Mouse (Mus musculus): Measurements from ENCODE around the gene Rnf7. TPM values are rescaled to one million over a fixed set of nuclear protein-coding genes. Genes with fewer than 3 reads are reported as not detected.
"Not testable (repeated sequence)": the region's sequence is repeated elsewhere in the genome, so short reads cannot be mapped to it uniquely, and the experiment has no call there.

The Rnf7 gene
- 241 and 279 TPM in 2 replicates for polyA plus RNA-seq (2014; fragmentation: Nextera tagmentation; extraction: Ambion mirVana)

- peak within 1 kb of the TSS; percentile 73 for H3K9ac ChIP-seq (replicated peaks; ENCODE audit: low read depth, low read length)
- ATAC-seq (ENCODE audit: low read depth) = peak; percentile 98
- H3K4me2 ChIP-seq (ENCODE audit: low read depth, low read length) = peak within 1 kb of the TSS; percentile 53
- peak within 1 kb of the TSS; percentile 82 for H3K27ac ChIP-seq (ENCODE audit: low read depth, low read length)
- H3K4me3 ChIP-seq (ENCODE audit: low read depth, low read length) = peak within 1 kb of the TSS; percentile 50
- H3K27me3 ChIP-seq (ENCODE audit: control insufficient read depth, insufficient read depth, low read length) = no peaks in the 10 kb centered on the region
- H3K4me1 ChIP-seq (ENCODE audit: control insufficient read depth, insufficient read depth, low read length) = peaks cover 6% of the 10 kb centered on the region; the same call in 1 of the 2 replicates
- under 1% methylated on average over 71 of the region's 74 CpGs for WGBS
- H3K9me3 ChIP-seq (ENCODE audit: control insufficient read depth, low read length) = no peaks in the 10 kb centered on the region
- no peaks in the 10 kb centered on the region for H3K36me3 ChIP-seq (ENCODE audit: control insufficient read depth, insufficient read depth, low read length)
These were observed at the start of gene Rnf7 for GRCm38 (mm10) chr9:96478071-96478888. Gene Rnf7, minus strand, starts transcription at chr9:96478675.

GRCm38 (mm10) chr9:96526011-96526410 is 47.5 kb upstream of the Rnf7 start:
- Histone ChIP-seq H3K9me3 (ENCODE audit: control insufficient read depth, low read length) (no peaks in the 10 kb centered on the region), H3K4me3 (ENCODE audit: low read depth, low read length) (no peak overlapping the region), H3K27me3 (ENCODE audit: control insufficient read depth, insufficient read depth, low read length) (no peaks in the 10 kb centered on the region), H3K36me3 (ENCODE audit: control insufficient read depth, insufficient read depth, low read length) (no peaks in the 10 kb centered on the region), H3K4me2 (ENCODE audit: low read depth, low read length) (no peak overlapping the region), H3K9ac (replicated peaks; ENCODE audit: low read depth, low read length) (no peak overlapping the region), H3K27ac (ENCODE audit: low read depth, low read length) (no peak overlapping the region), H3K4me1 (ENCODE audit: control insufficient read depth, insufficient read depth, low read length) (peaks cover 8% of the 10 kb centered on the region; the same call in 1 of the 2 replicates)
- ATAC-seq (ENCODE audit: low read depth) = no peak
- WGBS = 88% methylated on average over 4 of the region's 4 CpGs

- no peak within 1 kb of the TSS for H3K4me3 ChIP-seq (ENCODE audit: low read depth, low read length)
- no peaks in the 10 kb centered on the region for H3K36me3 ChIP-seq (ENCODE audit: control insufficient read depth, insufficient read depth, low read length)
- no peaks in the 10 kb centered on the region for H3K27me3 ChIP-seq (ENCODE audit: control insufficient read depth, insufficient read depth, low read length)
- peaks cover 2% of the 10 kb centered on the region; the same call in 1 of the 2 replicates for H3K4me1 ChIP-seq (ENCODE audit: control insufficient read depth, insufficient read depth, low read length)
- no peaks in the 10 kb centered on the region for H3K9me3 ChIP-seq (ENCODE audit: control insufficient read depth, low read length)
- ATAC-seq (ENCODE audit: low read depth) = no peak
- no peak within 1 kb of the TSS for H3K4me2 ChIP-seq (ENCODE audit: low read depth, low read length)
- H3K9ac ChIP-seq (replicated peaks; ENCODE audit: low read depth, low read length) = no peak within 1 kb of the TSS
- 68% methylated on average over 12 of the region's 12 CpGs for WGBS
- no peak within 1 kb of the TSS for H3K27ac ChIP-seq (ENCODE audit: low read depth, low read length)
These were observed 46.6 kb upstream of the Rnf7 start, which contains the start of gene Gm28729 for GRCm38 (mm10) chr9:96524972-96525506. Gene Gm28729, minus strand, starts transcription at chr9:96525264.

DNA sequence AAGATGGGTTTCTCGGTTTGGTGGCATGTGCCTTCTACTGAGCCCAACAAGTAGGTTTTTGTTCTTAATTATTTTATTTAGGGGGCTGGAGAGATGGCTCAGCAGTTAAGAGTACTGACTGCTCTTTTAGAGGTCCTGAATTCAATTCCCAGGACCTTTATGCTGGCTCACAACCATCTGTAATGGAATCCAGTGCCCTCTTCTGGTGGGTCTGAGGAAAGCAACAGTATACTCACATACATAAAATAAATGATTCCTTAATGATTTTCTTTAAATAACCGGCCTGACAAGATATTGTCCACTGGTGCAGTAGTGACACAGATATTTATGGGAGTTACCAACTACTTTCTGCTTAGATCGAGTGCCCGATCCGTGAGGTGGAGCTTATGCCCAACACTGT is 44.7 kb upstream of the Rnf7 start:
- Histone ChIP-seq H3K4me1 (ENCODE audit: control insufficient read depth, insufficient read depth, low read length) (no peaks in the 10 kb centered on the region), H3K4me3 (ENCODE audit: low read depth, low read length) (no peak overlapping the region), H3K9me3 (ENCODE audit: control insufficient read depth, low read length) (no peaks in the 10 kb centered on the region), H3K4me2 (ENCODE audit: low read depth, low read length) (no peak overlapping the region), H3K27me3 (ENCODE audit: control insufficient read depth, insufficient read depth, low read length) (no peaks in the 10 kb centered on the region), H3K27ac (ENCODE audit: low read depth, low read length) (no peak overlapping the region), H3K36me3 (ENCODE audit: control insufficient read depth, insufficient read depth, low read length) (no peaks in the 10 kb centered on the region), H3K9ac (replicated peaks; ENCODE audit: low read depth, low read length) (no peak overlapping the region)
- 93% methylated on average over 5 of the region's 5 CpGs for WGBS
- ATAC-seq (ENCODE audit: low read depth) = no peak

DNA sequence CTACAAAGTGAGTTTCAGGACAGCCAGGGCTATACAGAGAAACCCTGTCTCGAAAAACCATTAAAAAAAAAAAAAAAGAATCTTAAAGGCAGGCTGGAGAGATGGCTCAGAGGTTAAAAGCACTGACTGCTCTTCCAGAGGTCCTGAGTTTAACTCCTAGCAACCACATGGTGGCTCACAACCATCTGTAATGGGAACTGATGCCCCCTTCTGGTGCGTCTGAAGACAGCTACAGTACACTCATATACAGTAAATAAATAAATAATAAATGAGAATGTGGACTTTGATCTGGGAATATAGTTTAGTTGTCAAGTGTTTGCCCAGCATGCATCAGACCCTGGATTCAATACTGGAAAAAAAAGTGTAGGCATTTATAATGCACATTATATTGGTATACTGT is 43.1 kb upstream of the Rnf7 start:
- not testable (repeated sequence) for H3K27ac ChIP-seq (ENCODE audit: low read depth, low read length); ATAC-seq (ENCODE audit: low read depth); H3K9me3 ChIP-seq (ENCODE audit: control insufficient read depth, low read length); H3K4me1 ChIP-seq (ENCODE audit: control insufficient read depth, insufficient read depth, low read length); H3K4me3 ChIP-seq (ENCODE audit: low read depth, low read length); H3K36me3 ChIP-seq (ENCODE audit: control insufficient read depth, insufficient read depth, low read length); H3K4me2 ChIP-seq (ENCODE audit: low read depth, low read length); H3K27me3 ChIP-seq (ENCODE audit: control insufficient read depth, insufficient read depth, low read length); H3K9ac ChIP-seq (replicated peaks; ENCODE audit: low read depth, low read length)
- WGBS = 91% methylated on average over 2 of the region's 2 CpGs

- no peak overlapping the region for H3K4me2 ChIP-seq (ENCODE audit: low read depth, low read length)
- H3K4me1 ChIP-seq (ENCODE audit: control insufficient read depth, insufficient read depth, low read length) = no peaks in the 10 kb centered on the region
- H3K27ac ChIP-seq (ENCODE audit: low read depth, low read length) = no peak overlapping the region
- H3K9me3 ChIP-seq (ENCODE audit: control insufficient read depth, low read length) = no peaks in the 10 kb centered on the region
- ATAC-seq (ENCODE audit: low read depth) = no peak
- WGBS = 43% methylated on average over 4 of the region's 4 CpGs
- no peaks in the 10 kb centered on the region for H3K27me3 ChIP-seq (ENCODE audit: control insufficient read depth, insufficient read depth, low read length)
- H3K4me3 ChIP-seq (ENCODE audit: low read depth, low read length) = no peak overlapping the region
- H3K9ac ChIP-seq (replicated peaks; ENCODE audit: low read depth, low read length) = no peak overlapping the region
- no peaks in the 10 kb centered on the region for H3K36me3 ChIP-seq (ENCODE audit: control insufficient read depth, insufficient read depth, low read length)
These were observed 39.0 kb upstream of the Rnf7 start for GRCm38 (mm10) chr9:96517429-96517828.

- H3K27me3 ChIP-seq (ENCODE audit: control insufficient read depth, insufficient read depth, low read length) = no peaks in the 10 kb centered on the region
- H3K4me3 ChIP-seq (ENCODE audit: low read depth, low read length) = no peak overlapping the region
- no peak overlapping the region for H3K9ac ChIP-seq (replicated peaks; ENCODE audit: low read depth, low read length)
- 68% methylated on average over 3 of the region's 3 CpGs for WGBS
- no peaks in the 10 kb centered on the region for H3K36me3 ChIP-seq (ENCODE audit: control insufficient read depth, insufficient read depth, low read length)
- H3K27ac ChIP-seq (ENCODE audit: low read depth, low read length) = no peak overlapping the region
- no peak for ATAC-seq (ENCODE audit: low read depth)
- no peaks in the 10 kb centered on the region for H3K9me3 ChIP-seq (ENCODE audit: control insufficient read depth, low read length)
- H3K4me1 ChIP-seq (ENCODE audit: control insufficient read depth, insufficient read depth, low read length) = no peaks in the 10 kb centered on the region
- no peak overlapping the region for H3K4me2 ChIP-seq (ENCODE audit: low read depth, low read length)
These were observed 38.3 kb upstream of the Rnf7 start for GRCm38 (mm10) chr9:96516806-96517205.

- WGBS = 93% methylated on average over 5 of the region's 5 CpGs
- Histone ChIP-seq H3K27me3 (ENCODE audit: control insufficient read depth, insufficient read depth, low read length) (no peaks in the 10 kb centered on the region), H3K9ac (replicated peaks; ENCODE audit: low read depth, low read length) (no peak overlapping the region), H3K4me2 (ENCODE audit: low read depth, low read length) (no peak overlapping the region), H3K4me3 (ENCODE audit: low read depth, low read length) (no peak overlapping the region), H3K27ac (ENCODE audit: low read depth, low read length) (no peak overlapping the region), H3K36me3 (ENCODE audit: control insufficient read depth, insufficient read depth, low read length) (no peaks in the 10 kb centered on the region), H3K9me3 (ENCODE audit: control insufficient read depth, low read length) (no peaks in the 10 kb centered on the region), H3K4me1 (ENCODE audit: control insufficient read depth, insufficient read depth, low read length) (no peaks in the 10 kb centered on the region)
- ATAC-seq (ENCODE audit: low read depth) = no peak
These were observed 37.3 kb upstream of the Rnf7 start for GRCm38 (mm10) chr9:96515737-96516136.

GRCm38 (mm10) chr9:96514278-96514677 is 35.8 kb upstream of the Rnf7 start:
- no peak for ATAC-seq (ENCODE audit: low read depth)
- H3K9ac ChIP-seq (replicated peaks; ENCODE audit: low read depth, low read length) = no peak overlapping the region
- H3K4me1 ChIP-seq (ENCODE audit: control insufficient read depth, insufficient read depth, low read length) = no peaks in the 10 kb centered on the region
- no peak overlapping the region for H3K27ac ChIP-seq (ENCODE audit: low read depth, low read length)
- no peak overlapping the region for H3K4me3 ChIP-seq (ENCODE audit: low read depth, low read length)
- no peaks in the 10 kb centered on the region for H3K9me3 ChIP-seq (ENCODE audit: control insufficient read depth, low read length)
- H3K27me3 ChIP-seq (ENCODE audit: control insufficient read depth, insufficient read depth, low read length) = no peaks in the 10 kb centered on the region
- 90% methylated on average over 5 of the region's 5 CpGs for WGBS
- no peaks in the 10 kb centered on the region for H3K36me3 ChIP-seq (ENCODE audit: control insufficient read depth, insufficient read depth, low read length)
- H3K4me2 ChIP-seq (ENCODE audit: low read depth, low read length) = no peak overlapping the region

Measured in neural tube, embryonic 14.5 days (tissue).